Mouse (Mus musculus) liver, embryonic 14.5 days (tissue): Measurements from ENCODE around the gene Ppfibp1.
"Not testable (repeated sequence)": the region's sequence is repeated elsewhere in the genome, so short reads cannot be mapped to it uniquely, and the experiment has no call there.

ENCODE experiments used
- CTCF ChIP-seq: IDR thresholded peaks from 2 replicates; pipeline ENCODE4 v1.5.1; 2016; ENCODE audit warnings: antibody characterized with exemption, low read depth, control low read depth
- EP300 ChIP-seq: IDR thresholded peaks from 2 replicates; pipeline ENCODE4 v1.6.1; 2016; ENCODE audit warnings: antibody characterized with exemption, low read depth

GRCm38 (mm10) chr6:146864370-146864769 is 23.9 kb upstream of the Ppfibp1 start:
- not testable (repeated sequence) for TF ChIP-seq CTCF, EP300
